ENCODE assay signal across 24 mouse cellular contexts in genomic region chr12:33714392-33714791, GRCm38 (mm10).
A peak's percentile ranks its signal among the peaks of the same experiment; 100 is the strongest.
DNase-seq lines count a peak whose midpoint lies in the region; ATAC-seq and TF ChIP-seq lines count a peak whose summit lies in the region.
"Had no signal": no experiment of that assay in that cellular context is flagged by ENCODE, and none has a peak within 500 bp of the region (broad histone marks: within the 10 kb centered on the region; RNA-seq: fewer than 3 reads in every experiment).

No protein-coding gene starts in this region.

- intact Hi-C loops in heart, postnatal 36 days (cut with DNase I), result no loop called here

- H3K9ac ChIP-seq in kidney, embryonic 14.5 days (ENCODE audit: low read depth, low read length), result no peak overlapping the region
- H3K9ac ChIP-seq in stomach, embryonic 14.5 days (replicated peaks; ENCODE audit: low read depth, low read length), result no peak overlapping the region
- H3K9ac ChIP-seq in stomach, postnatal 0 days (ENCODE audit: low read length), result no peak overlapping the region
- H3K9ac ChIP-seq: forebrain, embryonic 13.5 days; hindbrain, embryonic 14.5 days; liver, embryonic 14.5 days had no signal

- H3K27me3 ChIP-seq in kidney, embryonic 14.5 days (ENCODE audit: control insufficient read depth, insufficient read depth, low read length), result no peaks in the 10 kb centered on the region
- no peaks in the 10 kb centered on the region for H3K27me3 ChIP-seq in stomach, embryonic 14.5 days (ENCODE audit: control insufficient read depth, insufficient read depth, low read length)
- no peaks in the 10 kb centered on the region for H3K27me3 ChIP-seq in stomach, postnatal 0 days (ENCODE audit: control insufficient read depth, insufficient read depth, low read length)
- H3K27me3 ChIP-seq: forebrain, embryonic 13.5 days had no signal

- no peak overlapping the region for H3K4me3 ChIP-seq in kidney, embryonic 14.5 days (ENCODE audit: low read length)
- H3K4me3 ChIP-seq in stomach, embryonic 14.5 days (ENCODE audit: low read depth, low read length), result no peak overlapping the region
- H3K4me3 ChIP-seq in stomach, postnatal 0 days (ENCODE audit: low read depth, low read length), result no peak overlapping the region
- H3K4me3 ChIP-seq: forebrain, embryonic 13.5 days had no signal

- no peak overlapping the region for H3K27ac ChIP-seq in kidney, embryonic 14.5 days (ENCODE audit: low read depth, low read length)
- peak overlapping the region; percentile 44 for H3K27ac ChIP-seq in stomach, embryonic 14.5 days (ENCODE audit: low read length)
- no peak overlapping the region for H3K27ac ChIP-seq in stomach, postnatal 0 days (replicated peaks)
- H3K27ac ChIP-seq: forebrain, embryonic 13.5 days; hindbrain, embryonic 14.5 days; liver, embryonic 14.5 days had no signal

- no peak overlapping the region for H3K4me2 ChIP-seq in kidney, embryonic 14.5 days (replicated peaks; ENCODE audit: low read depth, low read length)
- no peak overlapping the region for H3K4me2 ChIP-seq in stomach, embryonic 14.5 days (replicated peaks; ENCODE audit: low read depth, low read length)
- H3K4me2 ChIP-seq in stomach, postnatal 0 days (replicated peaks; ENCODE audit: low read depth), result no peak overlapping the region
- H3K4me2 ChIP-seq: forebrain, embryonic 13.5 days; hindbrain, embryonic 14.5 days; midbrain, embryonic 11.5 days had no signal

- no peak for TF ChIP-seq EP300 in stomach, postnatal 0 days (optimal IDR thresholded peaks at IDR 0.05)

- DNase-seq in heart, adult 18-20 months, result peak; percentile 8 to 21
- DNase-seq in heart, postnatal 36 days, result no peak
- DNase-seq in kidney, adult 18-20 months, result no peak
- DNase-seq in kidney, postnatal 4 days, result peak; percentile 19 to 26
- no peak for DNase-seq in kidney, adult 11 months
- DNase-seq in stomach, postnatal 0 days (ENCODE audit: low spot score), result no peak
- DNase-seq: adrenal gland, adult 8-10 months; cerebellum, adult 2 months; cerebellum, postnatal 14 days; gastrocnemius, postnatal 10 days; liver; lung, postnatal 36 days; right cerebral cortex, postnatal 25 days; thymus, adult 18-20 months; thymus, postnatal 25 days had no signal

- H3K36me3 ChIP-seq in kidney, embryonic 14.5 days (ENCODE audit: control insufficient read depth, insufficient read depth, low read length), result no peaks in the 10 kb centered on the region
- no peaks in the 10 kb centered on the region for H3K36me3 ChIP-seq in stomach, embryonic 14.5 days (ENCODE audit: control insufficient read depth, insufficient read depth, low read length)
- H3K36me3 ChIP-seq in stomach, postnatal 0 days (ENCODE audit: control insufficient read depth, insufficient read depth, low read length), result no peaks in the 10 kb centered on the region
- H3K36me3 ChIP-seq: G1E had no signal

- H3K9me3 ChIP-seq in kidney, embryonic 14.5 days (ENCODE audit: control insufficient read depth, low read length), result no peaks in the 10 kb centered on the region
- no peaks in the 10 kb centered on the region for H3K9me3 ChIP-seq in stomach, embryonic 14.5 days (ENCODE audit: control insufficient read depth, low read depth, low read length)
- H3K9me3 ChIP-seq in stomach, postnatal 0 days (ENCODE audit: control insufficient read depth, low read length), result no peaks in the 10 kb centered on the region
- H3K9me3 ChIP-seq: forebrain, embryonic 13.5 days had no signal

- ATAC-seq in kidney, embryonic 14.5 days (ENCODE audit: low FRiP score, low TSS enrichment), result peak; percentile 79
- ATAC-seq in stomach, embryonic 14.5 days (ENCODE audit: insufficient number of reproducible peaks, insufficient read depth, low FRiP score, low read depth), result peak; percentile 58; the same call in 1 of the 2 replicates
- ATAC-seq in stomach, postnatal 0 days (ENCODE audit: low FRiP score, low TSS enrichment), result no peak
- ATAC-seq: forebrain, embryonic 13.5 days; intestine, postnatal 0 days; midbrain, embryonic 16.5 days had no signal

- TF ChIP-seq CTCF in stomach, postnatal 0 days (IDR thresholded peaks at IDR 0.05; ENCODE audit: low read depth), result no peak

- WGBS in kidney, embryonic 14.5 days, result 12% methylated on average over 3 of the region's 3 CpGs
- 38% methylated on average over 3 of the region's 3 CpGs for WGBS in stomach, embryonic 14.5 days
- WGBS in stomach, postnatal 0 days, result 52% methylated on average over 3 of the region's 3 CpGs

- peaks cover 5% of the 10 kb centered on the region; the same call in 1 of the 2 replicates for H3K4me1 ChIP-seq in kidney, embryonic 14.5 days (ENCODE audit: control insufficient read depth, insufficient read depth, low read length)
- peaks cover 12% of the 10 kb centered on the region; the same call in 1 of the 2 replicates for H3K4me1 ChIP-seq in stomach, embryonic 14.5 days (ENCODE audit: control insufficient read depth, insufficient read depth, low read length)
- H3K4me1 ChIP-seq in stomach, postnatal 0 days (replicated peaks; ENCODE audit: control insufficient read depth, insufficient read depth), result no peaks in the 10 kb centered on the region

Comparison
In these comparisons a context has a peak if more than half of its experiments do, and no peak if none do; other contexts are left out.
1. DNase-seq: peak in heart, adult 18-20 months (2 of 2) and kidney, postnatal 4 days (2 of 2); none in heart, postnatal 36 days (0 of 2), kidney, adult 18-20 months (single experiment), kidney, adult 11 months (single experiment) and stomach, postnatal 0 days (single experiment).